Mouse (Mus musculus): ENCODE data around the gene Dync2li1. TPM values are rescaled to one million over a fixed set of nuclear protein-coding genes. Genes with fewer than 3 reads are reported as not detected.
A peak's percentile ranks its signal among the peaks of the same experiment; 100 is the strongest.

The Dync2li1 gene
- polyA plus RNA-seq (2015; fragmentation: Nextera tagmentation; extraction: Ambion mirVana) = 59.9 and 61.2 TPM in 2 replicates

DNA sequence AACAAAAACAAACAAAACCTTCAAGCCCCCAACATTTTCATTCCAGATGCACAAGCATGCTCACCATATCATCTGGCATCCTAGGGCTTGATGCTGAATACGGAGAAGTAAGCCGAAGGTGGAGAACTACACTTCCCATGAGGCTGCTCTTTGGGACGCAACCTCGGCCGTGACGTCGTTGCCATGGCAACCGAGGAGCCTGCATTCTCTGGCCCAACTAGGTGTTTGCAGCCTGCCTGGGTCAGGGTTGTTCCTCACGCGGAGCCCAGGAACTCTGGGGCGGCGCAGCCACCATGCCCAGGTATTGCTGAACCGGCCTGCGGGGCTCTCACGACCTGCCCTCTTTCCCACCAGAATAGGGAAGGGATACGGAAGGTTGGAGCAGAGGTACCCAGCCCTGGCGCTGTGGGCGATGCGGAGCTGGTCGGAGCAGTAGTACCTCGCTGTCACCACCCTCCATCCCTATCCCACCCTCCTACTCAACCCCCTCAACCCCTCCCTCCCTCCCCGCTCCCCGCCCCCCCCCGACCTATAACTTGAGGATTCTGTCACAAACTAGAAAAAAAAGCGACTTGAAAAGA, at the start of gene Dync2li1:
Dync2li1 (plus strand) TSS at position 221 of the 581 bp plus-strand sequence.
- H3K27ac ChIP-seq = peak within 1 kb of the TSS; percentile 71
- H3K4me3 ChIP-seq (replicated peaks; ENCODE audit: low read depth, low read length) = peak within 1 kb of the TSS; percentile 45
- peak; percentile 97 for DNase-seq (ENCODE audit: low spot score)
- H3K4me2 ChIP-seq (ENCODE audit: low read length) = peak within 1 kb of the TSS; percentile 75
- 0% methylated on average over 25 of the region's 25 CpGs for WGBS
- ATAC-seq (replicated peaks; ENCODE audit: low FRiP score, low read depth) = peak; percentile 96
- no peaks in the 10 kb centered on the region for H3K27me3 ChIP-seq (ENCODE audit: insufficient read depth, low read length)
- peak within 1 kb of the TSS; percentile 51 for H3K9ac ChIP-seq (ENCODE audit: low read depth, low read length)
- peaks cover 8% of the 10 kb centered on the region; the same call in 1 of the 2 replicates for H3K4me1 ChIP-seq (replicated peaks; ENCODE audit: insufficient read depth, low read length)
- no peaks in the 10 kb centered on the region for H3K9me3 ChIP-seq (replicated peaks; ENCODE audit: low read length)
- no peak for TF ChIP-seq CTCF (IDR thresholded peaks at IDR 0.05; ENCODE audit: low read depth)
- no peaks in the 10 kb centered on the region for H3K36me3 ChIP-seq (ENCODE audit: insufficient read depth, low read length)

DNA sequence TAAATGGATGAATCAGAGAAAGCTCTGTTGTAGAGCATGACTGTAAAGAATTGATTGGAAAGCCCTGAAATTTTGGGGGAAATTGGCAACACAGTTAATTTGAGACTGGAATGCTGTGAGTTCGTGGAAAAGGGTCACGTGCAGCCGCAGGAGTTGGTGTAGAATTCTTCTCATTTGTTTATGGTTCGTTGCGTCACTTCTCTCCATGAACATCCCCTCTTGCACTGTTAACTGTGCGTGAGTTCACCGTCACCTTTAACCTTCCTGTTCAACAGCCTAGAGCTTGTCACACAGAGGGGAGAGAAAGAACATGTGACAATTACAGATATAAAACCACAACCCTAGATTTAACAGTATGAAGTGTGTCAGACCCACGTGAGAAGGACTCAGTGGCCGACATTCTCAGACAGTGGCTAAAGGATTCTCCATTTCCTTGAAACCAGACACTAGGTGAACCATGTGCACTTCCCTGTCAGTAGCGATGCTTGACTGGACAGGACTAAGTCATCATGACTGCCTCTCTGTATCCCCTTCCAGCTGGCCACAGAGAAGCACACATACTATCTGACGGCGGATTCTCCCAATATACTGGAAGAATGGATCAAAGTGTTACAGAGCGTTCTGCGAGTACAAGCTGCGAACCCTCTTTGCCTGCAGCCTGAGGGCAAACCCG, 49.5 kb upstream of the Dync2li1 start:
- Histone ChIP-seq H3K9me3 (replicated peaks; ENCODE audit: low read length) (no peaks in the 10 kb centered on the region), H3K27ac (no peak overlapping the region), H3K36me3 (ENCODE audit: insufficient read depth, low read length) (0 out of 2 replicates have a peak, but pooled peaks cover 2% of the 10 kb centered on the region), H3K27me3 (ENCODE audit: insufficient read depth, low read length) (no peaks in the 10 kb centered on the region), H3K9ac (ENCODE audit: low read depth, low read length) (no peak overlapping the region), H3K4me1 (replicated peaks; ENCODE audit: insufficient read depth, low read length) (peaks cover 21% of the 10 kb centered on the region), H3K4me2 (ENCODE audit: low read length) (no peak overlapping the region), H3K4me3 (replicated peaks; ENCODE audit: low read depth, low read length) (no peak overlapping the region)
- ATAC-seq (replicated peaks; ENCODE audit: low FRiP score, low read depth) (peak; percentile 57; the same call in 1 of the 2 replicates), DNase-seq (ENCODE audit: low spot score) (no peak)
- TF ChIP-seq CTCF (IDR thresholded peaks at IDR 0.05; ENCODE audit: low read depth) = no peak
- 44% methylated on average over 16 of the region's 16 CpGs for WGBS

DNA sequence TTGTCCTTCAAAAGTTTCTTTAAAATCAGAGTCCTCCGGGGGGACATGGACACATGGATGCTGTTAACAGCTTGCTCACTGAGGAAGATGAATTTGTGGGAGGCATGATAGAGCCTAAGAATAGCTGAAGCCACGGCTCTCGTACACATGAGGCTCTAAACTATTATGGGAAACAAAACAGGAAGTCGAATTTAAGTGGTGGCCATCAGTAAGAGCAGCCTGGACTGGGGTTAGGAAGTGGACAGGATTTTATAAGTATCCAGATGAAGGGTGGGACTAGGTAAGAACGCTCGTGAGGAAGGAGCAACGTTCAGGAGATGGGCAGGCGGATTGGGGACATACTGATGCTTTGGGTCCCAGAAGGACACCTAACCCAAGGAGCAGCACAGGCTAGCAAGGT, 47.0 kb upstream of the Dync2li1 start:
- Histone ChIP-seq H3K4me1 (replicated peaks; ENCODE audit: insufficient read depth, low read length) (peaks cover 13% of the 10 kb centered on the region; the same call in 1 of the 2 replicates), H3K9me3 (replicated peaks; ENCODE audit: low read length) (no peaks in the 10 kb centered on the region), H3K36me3 (ENCODE audit: insufficient read depth, low read length) (0 out of 2 replicates have a peak, but pooled peaks cover 2% of the 10 kb centered on the region), H3K27me3 (ENCODE audit: insufficient read depth, low read length) (no peaks in the 10 kb centered on the region), H3K4me2 (ENCODE audit: low read length) (no peak overlapping the region), H3K4me3 (replicated peaks; ENCODE audit: low read depth, low read length) (no peak overlapping the region), H3K27ac (no peak overlapping the region), H3K9ac (ENCODE audit: low read depth, low read length) (no peak overlapping the region)
- TF ChIP-seq CTCF (IDR thresholded peaks at IDR 0.05; ENCODE audit: low read depth) = no peak
- DNase-seq (ENCODE audit: low spot score) (no peak), ATAC-seq (replicated peaks; ENCODE audit: low FRiP score, low read depth) (no peak)
- 59% methylated on average over 8 of the region's 8 CpGs for WGBS

DNA sequence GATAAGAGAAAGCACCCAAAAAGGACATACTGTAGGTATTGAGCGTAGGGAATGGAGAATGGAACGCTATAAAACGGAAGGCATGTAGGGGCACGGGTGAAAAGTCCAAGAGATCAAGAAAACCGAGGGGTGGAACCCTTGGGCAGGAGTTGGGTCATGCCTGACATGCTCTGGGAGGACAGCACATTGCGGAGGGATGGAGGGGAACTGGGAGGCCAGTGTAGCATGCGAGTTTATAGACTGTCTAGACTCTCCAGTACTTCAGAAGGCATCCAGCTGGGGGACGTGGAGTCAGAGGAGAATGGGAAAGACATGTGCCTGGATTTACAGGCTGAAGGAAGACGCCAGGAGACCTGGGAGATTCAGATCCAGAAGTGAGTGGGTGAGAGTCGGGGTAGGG, 46.5 kb upstream of the Dync2li1 start:
- ATAC-seq (replicated peaks; ENCODE audit: low FRiP score, low read depth) (0 out of 2 replicates have a peak, but pooled peaks have one; percentile 44), DNase-seq (ENCODE audit: low spot score) (peak; percentile 62)
- Histone ChIP-seq H3K27ac (no peak overlapping the region), H3K4me3 (replicated peaks; ENCODE audit: low read depth, low read length) (no peak overlapping the region), H3K4me2 (ENCODE audit: low read length) (no peak overlapping the region), H3K9me3 (replicated peaks; ENCODE audit: low read length) (no peaks in the 10 kb centered on the region), H3K27me3 (ENCODE audit: insufficient read depth, low read length) (no peaks in the 10 kb centered on the region), H3K9ac (ENCODE audit: low read depth, low read length) (no peak overlapping the region), H3K36me3 (ENCODE audit: insufficient read depth, low read length) (0 out of 2 replicates have a peak, but pooled peaks cover 2% of the 10 kb centered on the region), H3K4me1 (replicated peaks; ENCODE audit: insufficient read depth, low read length) (peaks cover 13% of the 10 kb centered on the region; the same call in 1 of the 2 replicates)
- 43% methylated on average over 10 of the region's 10 CpGs for WGBS
- TF ChIP-seq CTCF (IDR thresholded peaks at IDR 0.05; ENCODE audit: low read depth) = no peak

DNA sequence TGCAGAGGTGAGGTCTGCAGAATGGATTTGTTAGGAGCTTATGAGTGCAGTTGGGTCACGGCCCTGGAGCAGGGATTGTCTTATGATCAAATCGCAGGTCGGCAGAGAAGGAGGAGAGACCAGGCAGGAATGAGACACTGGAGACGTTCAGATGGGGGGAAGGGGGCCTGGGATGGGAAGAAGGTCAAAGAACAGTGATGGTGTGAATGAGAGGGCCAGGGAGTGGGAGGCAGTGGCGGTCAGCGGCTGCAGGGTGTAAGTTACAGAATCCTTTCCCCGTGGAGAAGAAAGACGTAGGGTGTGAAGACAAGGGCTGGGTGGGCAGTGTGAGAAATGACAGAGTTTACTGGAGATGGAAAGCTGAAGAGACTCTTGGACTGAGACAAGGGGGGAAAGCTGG, 45.5 kb upstream of the Dync2li1 start:
- peaks cover 13% of the 10 kb centered on the region; the same call in 1 of the 2 replicates for H3K4me1 ChIP-seq (replicated peaks; ENCODE audit: insufficient read depth, low read length)
- DNase-seq (ENCODE audit: low spot score) (peak; percentile 65), ATAC-seq (replicated peaks; ENCODE audit: low FRiP score, low read depth) (peak; percentile 23; the same call in 1 of the 2 replicates)
- no peaks in the 10 kb centered on the region for H3K27me3 ChIP-seq (ENCODE audit: insufficient read depth, low read length)
- H3K4me3 ChIP-seq (replicated peaks; ENCODE audit: low read depth, low read length) = no peak overlapping the region
- H3K36me3 ChIP-seq (ENCODE audit: insufficient read depth, low read length) = 0 out of 2 replicates have a peak, but pooled peaks cover 2% of the 10 kb centered on the region
- H3K4me2 ChIP-seq (ENCODE audit: low read length) = no peak overlapping the region
- TF ChIP-seq CTCF (IDR thresholded peaks at IDR 0.05; ENCODE audit: low read depth) = no peak
- peak overlapping the region; percentile 25; the same call in 1 of the 2 replicates for H3K27ac ChIP-seq
- H3K9me3 ChIP-seq (replicated peaks; ENCODE audit: low read length) = no peaks in the 10 kb centered on the region
- WGBS = 31% methylated on average over 8 of the region's 8 CpGs
- H3K9ac ChIP-seq (ENCODE audit: low read depth, low read length) = no peak overlapping the region

DNA sequence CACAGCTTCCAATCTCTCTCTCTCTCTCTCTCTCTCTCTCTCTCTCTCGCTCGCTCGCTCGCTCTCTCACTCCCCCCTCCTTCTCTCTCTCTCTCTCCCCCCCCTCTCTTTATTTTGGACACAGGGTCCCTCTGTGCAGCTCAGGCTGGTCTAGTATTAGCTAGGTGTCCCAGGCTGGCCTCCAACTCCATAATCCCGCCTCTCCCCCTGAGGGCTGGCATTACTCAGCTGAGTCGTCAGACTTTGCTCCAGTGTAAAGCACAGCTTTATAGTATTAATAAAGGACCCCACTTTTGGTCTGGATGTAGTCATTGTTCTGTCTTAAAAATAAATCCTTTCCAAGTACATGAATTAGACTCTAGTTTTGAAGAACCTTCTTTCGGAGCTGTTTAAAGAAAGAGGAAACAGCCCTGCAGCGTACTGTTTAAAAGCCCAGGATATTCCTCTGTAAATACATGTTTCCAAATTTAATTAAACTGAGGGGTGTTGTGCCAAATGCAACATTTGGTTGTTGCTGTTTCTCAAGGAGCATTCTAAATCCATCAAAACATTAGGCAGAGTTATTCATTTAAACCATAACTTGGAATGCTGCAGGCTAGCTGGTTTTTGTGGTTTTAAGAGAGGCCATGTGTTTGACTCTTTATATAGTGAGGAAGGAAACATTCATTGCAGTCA, 44.4 kb upstream of the Dync2li1 start:
- Histone ChIP-seq H3K9me3 (replicated peaks; ENCODE audit: low read length) (no peaks in the 10 kb centered on the region), H3K27ac (peak overlapping the region; percentile 42; the same call in 1 of the 2 replicates), H3K9ac (ENCODE audit: low read depth, low read length) (0 out of 2 replicates have a peak overlapping the region, but pooled peaks have one; percentile 4), H3K4me2 (ENCODE audit: low read length) (no peak overlapping the region), H3K4me3 (replicated peaks; ENCODE audit: low read depth, low read length) (no peak overlapping the region), H3K27me3 (ENCODE audit: insufficient read depth, low read length) (no peaks in the 10 kb centered on the region), H3K36me3 (ENCODE audit: insufficient read depth, low read length) (0 out of 2 replicates have a peak, but pooled peaks cover 2% of the 10 kb centered on the region), H3K4me1 (replicated peaks; ENCODE audit: insufficient read depth, low read length) (peaks cover 13% of the 10 kb centered on the region; the same call in 1 of the 2 replicates)
- no peak for TF ChIP-seq CTCF (IDR thresholded peaks at IDR 0.05; ENCODE audit: low read depth)
- DNase-seq (ENCODE audit: low spot score) (peak; percentile 75), ATAC-seq (replicated peaks; ENCODE audit: low FRiP score, low read depth) (no peak)
- WGBS = 49% methylated on average over 8 of the region's 8 CpGs
